Mouse (Mus musculus): ENCODE results near the gene Rpl15.
"Not testable (repeated sequence)": the region's sequence is repeated elsewhere in the genome, so short reads cannot be mapped to it uniquely, and the experiment has no call there.

Rpl15 gene

DNA sequence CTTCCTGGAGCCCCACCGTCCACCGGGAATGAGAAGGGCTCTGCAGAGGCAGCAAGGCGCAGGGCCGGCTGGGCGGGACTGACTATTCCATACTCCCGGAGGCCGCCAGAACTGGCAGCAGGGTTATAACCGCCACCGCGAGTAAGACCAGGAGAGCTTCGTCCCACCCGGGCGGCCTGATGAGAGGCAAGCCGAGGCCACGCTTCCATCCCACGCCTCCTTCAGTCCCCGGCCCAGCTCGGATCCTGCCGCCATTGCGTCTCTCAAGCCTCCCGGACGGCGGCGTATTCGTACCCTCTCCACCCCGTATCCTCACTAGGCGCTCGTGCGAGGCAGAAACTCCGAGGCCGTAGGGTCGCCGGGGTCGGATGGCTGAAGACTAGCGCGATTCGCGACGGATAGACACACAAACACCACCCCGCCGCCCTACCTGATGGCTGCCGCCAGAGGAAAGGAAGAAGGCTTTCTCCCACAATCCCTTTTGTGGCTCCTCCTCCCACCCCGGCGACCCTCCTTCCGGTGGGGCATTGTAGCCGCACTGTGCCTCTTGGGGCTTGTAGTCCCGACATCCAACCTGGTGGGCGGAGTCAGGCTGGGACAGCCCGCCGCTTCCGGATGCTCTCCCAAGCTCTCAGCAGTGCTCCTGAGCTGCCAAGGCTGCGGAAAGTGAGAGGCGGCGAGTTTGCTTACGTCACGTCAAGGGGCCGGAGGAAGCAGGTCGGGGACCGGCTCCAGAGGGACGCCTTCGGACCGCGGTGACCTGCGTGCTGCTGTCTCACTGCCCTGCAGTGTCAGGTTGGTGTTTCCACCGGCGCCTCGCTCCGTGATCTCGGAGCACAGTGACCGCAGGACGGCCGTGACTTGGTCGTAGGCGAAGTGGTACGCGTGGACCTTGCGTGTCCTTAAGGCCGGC is at the start of gene Rpl15, which contains the start of gene Nkiras1:
Gene Rpl15, minus strand, starts transcription at position 863 of the 913 bp plus-strand sequence.
Gene Nkiras1, plus strand, starts transcription at position 608 of the 913 bp plus-strand sequence.
- DNase-seq (ENCODE audit: low spot score in 2 of 2) = peak; percentile 96

DNA sequence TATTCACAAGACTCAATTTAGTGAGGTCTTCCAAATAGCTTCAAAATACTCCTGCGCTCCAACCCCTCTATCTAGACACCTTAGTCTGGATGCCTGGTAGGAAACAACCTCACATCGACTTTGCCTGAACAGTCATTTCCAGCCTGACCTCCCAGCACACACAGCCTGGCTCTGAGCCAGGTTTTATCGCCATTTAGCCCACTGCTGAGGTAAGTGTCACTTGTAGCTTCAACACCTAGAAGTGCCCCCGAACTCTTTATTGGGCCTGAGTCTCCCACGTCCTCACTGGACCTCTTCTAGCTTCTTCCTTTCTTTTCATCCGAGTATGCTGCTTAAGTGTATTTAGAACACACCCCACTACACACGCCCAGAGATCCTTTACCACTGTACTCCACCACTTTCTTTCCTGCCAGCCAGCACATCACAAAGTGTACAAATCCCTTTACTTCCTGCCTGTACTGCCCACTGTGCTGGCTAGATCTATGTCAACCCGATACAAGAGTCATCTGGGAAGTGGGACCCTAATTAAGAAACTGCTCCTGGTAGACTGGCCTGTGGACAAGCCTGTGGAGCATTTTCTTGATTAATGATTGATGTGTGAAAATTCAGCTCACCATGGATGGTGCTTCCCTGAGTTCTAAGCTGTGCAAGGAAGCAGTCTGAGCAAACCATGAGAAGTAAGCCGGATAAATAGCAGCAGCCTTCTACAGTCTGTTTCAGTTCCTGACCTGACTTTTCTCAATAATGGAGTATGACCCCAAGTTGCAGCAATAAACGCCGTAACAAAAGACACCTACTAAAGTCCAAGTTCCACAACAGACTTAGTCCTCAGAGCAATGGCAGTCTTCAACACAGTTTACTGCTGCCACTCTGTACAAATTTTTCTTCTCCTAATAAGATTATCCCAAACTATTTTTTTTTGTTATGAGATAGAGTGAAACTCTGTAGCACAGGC is 46.5 kb upstream of the Rpl15 start:
- DNase-seq (ENCODE audit: low spot score in 2 of 2) = no peak

DNA sequence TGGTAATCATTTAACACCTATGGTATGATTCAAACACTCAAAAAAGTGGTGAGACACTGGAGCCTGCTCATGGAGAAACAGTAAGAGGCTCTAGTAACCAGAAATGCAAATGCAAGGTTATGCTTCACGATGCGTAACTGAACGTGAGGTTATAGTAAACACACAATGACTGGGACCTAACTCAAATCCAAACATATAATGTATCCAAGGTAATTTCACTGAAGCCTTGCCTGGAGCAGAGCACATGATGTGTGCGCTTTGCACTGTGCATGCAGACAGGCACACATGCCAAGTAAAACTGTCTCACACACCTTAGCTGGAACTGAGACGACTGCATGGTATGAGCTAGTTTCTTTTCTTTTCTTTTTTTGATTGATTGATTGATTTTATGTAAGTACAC is 33.0 kb upstream of the Rpl15 start:
- DNase-seq (ENCODE audit: low spot score in 2 of 2) = no peak

DNA sequence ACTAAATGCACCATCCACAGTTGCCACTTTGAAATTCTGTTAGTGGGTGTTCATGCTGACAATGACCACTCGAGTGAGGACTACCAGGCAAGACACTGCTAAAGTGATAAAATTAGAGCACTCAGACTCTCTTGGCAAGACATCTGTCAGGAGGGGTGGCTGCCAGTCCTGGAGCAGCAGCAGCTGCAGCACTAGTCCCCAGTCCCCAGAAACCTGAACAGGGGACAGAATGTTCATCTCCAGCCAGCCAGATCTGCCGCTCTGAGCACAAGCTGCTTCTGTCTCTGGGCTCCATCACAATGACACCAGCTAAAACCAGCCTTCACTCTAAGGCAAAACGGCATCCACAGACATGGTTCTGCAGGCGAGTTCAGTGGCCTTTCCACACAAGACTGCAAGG is 32.1 kb upstream of the Rpl15 start:
- no peak for DNase-seq (ENCODE audit: low spot score in 2 of 2)

DNA sequence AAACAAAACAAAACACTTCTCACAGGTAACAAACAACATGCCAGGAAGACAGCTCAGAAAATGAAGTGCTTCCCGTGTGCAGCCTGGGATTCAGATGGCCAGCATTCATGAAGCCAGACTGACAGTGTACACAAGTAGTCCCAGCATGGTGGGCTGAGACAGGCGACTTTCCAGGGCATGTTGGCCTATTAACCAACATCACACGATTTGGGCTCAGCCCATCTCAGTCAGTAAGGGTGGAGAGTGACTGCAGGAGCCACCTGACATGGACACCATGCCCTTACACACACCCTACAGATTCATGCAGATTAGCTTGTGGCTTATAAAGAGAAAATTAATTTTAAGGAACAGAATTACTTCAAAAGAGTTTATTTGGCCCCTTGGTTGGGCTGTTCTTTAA is 31.6 kb upstream of the Rpl15 start:
- no peak for DNase-seq (ENCODE audit: low spot score in 2 of 2)

DNA sequence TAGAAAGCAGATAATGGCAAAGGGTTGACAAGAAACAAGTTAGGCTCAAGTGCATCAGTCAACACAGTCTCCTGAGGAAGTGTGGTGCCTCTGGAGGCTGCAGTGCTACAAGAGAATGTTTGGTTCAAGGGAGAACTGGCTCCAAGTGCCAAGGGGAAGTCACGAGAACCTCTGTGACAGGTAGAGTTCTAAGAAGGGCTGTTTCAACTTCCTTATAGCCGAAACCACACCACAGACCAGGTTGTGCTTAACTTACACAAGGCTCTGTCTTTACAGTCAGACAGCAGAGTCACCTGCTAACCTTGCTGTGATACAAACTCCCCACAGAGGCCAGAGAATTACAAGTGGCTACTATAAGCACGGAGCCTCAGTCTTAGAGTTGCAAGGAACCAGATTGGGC is 30.4 kb upstream of the Rpl15 start:
- no peak for DNase-seq (ENCODE audit: low spot score in 2 of 2)

DNA sequence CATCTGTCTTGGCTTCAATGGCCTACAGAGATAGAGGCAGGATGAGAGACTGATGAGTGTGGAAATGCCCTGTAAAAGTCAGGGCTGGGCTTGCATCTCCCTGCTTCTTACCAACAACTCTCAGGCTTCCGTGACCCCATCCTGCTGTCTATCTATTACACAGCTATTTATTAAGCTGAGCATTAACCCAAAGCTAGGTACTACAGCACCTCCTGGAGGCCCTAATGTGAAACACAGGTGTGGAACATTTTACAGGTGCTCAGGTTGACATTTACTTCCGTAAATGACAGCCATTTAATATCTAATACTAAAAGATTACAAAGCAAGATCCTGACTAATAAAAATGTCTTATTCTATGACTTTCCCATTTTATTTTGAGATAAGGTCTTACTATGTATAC is 29.5 kb upstream of the Rpl15 start:
- DNase-seq (ENCODE audit: low spot score in 2 of 2) = no peak

DNA sequence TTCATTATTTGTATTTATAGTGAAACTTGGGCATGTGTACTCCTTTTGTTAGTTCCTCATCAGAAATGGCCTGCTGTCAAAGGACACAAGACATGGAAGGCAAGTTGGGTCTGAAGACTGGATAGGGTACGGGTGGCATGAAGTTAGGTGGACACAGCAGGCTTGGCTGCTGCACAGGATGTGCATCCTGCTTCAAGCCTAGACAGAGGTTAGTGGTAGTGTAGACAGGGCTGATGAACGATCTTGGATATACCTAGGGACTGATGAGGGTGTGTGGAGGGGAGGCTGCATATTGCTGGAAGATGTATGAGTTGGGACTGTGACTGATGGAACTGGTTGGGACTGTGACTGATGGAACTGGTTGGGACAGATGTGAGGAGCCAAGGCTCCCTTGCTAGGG is 27.7 kb upstream of the Rpl15 start:
- no peak for DNase-seq (ENCODE audit: low spot score in 2 of 2)

DNA sequence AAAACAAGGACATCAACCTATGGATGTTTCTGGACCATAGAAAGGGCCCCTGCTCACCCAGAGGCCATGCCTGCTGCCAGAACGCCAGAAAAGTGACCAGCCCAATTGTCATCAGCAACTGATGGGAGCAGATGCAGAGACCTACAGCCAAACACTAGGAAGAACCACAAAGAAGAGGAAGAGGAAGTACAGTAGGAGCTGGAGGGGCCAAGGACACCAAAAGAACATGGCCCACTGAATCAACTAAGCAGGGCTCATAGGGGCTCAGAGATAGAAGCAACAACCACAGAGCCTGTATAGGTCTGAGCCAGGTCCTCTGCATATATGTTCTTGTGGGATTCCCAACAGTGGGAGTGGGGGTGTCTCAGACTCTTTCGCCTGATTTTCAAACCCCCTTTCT is 26.2 kb upstream of the Rpl15 start:
- DNase-seq (ENCODE audit: low spot score in 2 of 2) = no peak

DNA sequence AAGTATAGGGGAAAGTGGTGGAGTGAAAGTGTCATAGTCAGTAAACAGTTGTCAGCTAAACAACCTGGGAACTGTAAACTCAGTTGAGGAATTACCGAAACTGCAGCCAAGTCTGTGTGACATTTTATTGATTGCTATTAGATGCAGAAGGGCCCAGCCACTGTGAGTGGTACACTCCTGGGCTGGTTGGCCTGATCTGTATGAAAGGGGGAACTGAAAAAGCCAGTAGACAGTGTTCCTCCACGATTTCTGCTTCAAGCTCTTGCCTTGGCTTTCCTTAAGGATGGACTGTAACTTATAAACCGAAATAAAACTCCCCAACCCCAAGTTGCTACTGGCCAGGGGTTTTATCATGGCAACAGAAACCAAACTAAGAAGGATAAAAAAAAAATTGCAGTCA is 21.4 kb upstream of the Rpl15 start:
- DNase-seq (ENCODE audit: low spot score in 2 of 2) = no peak

DNA sequence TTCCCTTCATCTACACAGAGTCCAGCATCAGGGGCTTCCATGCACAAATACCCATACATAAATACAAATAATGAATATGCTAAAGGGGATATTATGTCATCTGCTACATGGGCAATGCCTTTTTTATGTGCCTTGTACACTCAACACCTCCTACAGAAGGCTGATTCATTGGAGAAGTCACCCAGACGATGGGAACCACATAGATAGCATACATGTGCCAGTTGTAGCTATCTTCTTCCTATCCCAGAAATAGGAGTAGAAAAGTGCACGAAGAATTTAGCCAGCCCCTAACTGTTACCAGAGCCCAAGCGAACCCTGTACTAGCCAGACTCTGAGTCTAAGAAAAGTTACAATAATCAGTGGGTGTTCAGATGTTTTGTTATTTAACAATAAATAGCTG is 20.9 kb upstream of the Rpl15 start:
- no peak for DNase-seq (ENCODE audit: low spot score in 2 of 2)

DNA sequence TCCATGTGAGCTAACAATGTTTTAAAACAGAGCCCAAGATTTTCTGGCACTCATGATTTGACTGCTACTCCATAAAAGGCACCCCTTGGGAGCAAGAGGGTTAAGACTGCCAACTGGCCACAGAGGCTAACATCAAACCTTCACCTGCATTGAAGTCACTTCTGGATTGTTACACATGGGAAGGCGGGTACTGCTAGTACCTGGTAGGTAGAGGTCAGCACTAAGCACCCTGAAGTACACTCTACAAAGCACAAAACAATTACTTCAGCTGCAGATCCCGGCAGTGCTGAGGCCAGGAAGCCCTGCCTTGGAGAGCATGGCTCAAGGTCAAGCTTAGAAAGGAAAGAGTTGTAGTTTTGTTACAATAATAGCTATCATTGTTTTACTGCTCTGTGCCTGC is 16.2 kb upstream of the Rpl15 start:
- no peak for DNase-seq (ENCODE audit: low spot score in 2 of 2)

DNA sequence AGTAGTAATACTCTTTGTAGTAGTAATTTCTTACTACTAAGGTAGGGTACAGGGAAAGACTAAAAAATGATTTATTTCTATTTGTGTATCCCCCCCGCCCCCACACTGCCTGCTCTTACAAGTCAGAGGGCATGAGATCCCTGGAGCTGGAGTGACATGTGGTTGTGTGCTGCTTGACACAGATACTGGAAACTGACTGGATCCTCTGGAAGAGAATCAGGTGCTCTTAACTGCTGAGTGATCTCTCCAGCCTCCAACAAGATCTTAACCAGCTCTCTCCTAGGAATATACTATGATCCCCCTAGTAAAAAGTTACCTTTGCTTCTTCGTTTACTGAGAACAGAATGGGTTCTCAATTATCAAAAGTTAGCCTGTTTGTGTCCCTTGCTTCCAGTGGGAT is 15.2 kb upstream of the Rpl15 start:
- DNase-seq (ENCODE audit: low spot score in 2 of 2) = no peak

DNA sequence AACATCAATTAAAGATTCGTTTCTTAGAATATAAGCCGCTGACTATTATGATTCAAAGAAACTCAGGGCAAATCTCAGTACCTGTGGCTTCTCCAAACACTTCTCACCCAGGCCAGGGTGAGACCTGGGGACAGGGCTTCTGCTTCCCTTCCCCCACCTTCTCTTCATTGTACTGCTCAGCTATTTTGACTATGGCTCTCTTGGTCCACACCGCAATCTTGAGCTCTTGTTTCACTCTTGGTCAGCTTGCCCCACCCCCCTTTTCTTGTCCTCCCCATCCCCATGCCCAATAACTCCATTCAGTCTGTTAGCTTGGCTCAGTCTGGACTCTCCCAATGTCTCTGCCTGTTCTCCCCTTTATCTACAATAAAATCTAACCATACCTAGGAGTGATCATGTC is 14.3 kb upstream of the Rpl15 start:
- DNase-seq (ENCODE audit: low spot score in 2 of 2) = no peak

DNA sequence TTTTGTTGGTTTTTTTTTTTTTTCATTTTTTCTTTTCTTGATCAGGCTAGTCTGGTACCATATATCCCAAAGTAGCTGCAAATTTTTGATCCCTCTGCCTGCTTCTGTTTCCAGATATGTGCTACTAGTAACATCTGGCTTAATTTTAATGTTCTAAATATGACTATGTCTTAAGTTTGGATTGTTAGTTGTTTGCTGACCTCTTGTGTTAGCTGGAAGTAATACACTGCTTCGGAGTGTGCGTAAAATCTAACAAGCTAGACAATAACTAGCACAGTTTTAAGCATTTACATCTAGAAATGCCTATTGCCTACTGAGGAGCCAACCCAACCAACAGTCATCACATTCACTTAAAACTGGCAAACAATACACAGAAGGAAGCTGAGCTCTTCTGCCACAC is 13.4 kb upstream of the Rpl15 start:
- DNase-seq (ENCODE audit: low spot score in 2 of 2) = no peak

DNA sequence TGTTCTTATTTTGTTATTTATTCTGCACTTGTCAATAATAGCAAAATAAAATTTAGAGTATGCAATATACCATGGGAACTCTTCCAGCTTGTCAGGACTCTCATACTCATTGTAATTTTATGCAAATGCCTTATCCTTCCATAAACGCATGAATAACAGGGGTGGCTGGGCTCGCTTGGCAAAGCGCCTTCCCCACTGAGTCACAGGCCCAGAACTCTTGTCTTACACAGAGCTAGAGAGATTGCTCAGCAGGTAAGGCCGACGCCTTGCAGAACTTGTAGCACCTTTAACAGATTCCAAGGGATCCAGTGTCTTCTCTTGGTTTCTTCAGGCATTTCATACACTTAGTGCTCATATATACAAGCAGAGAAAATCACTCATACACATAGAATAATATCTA is 9.2 kb upstream of the Rpl15 start:
- DNase-seq (ENCODE audit: low spot score in 2 of 2) = no peak

DNA sequence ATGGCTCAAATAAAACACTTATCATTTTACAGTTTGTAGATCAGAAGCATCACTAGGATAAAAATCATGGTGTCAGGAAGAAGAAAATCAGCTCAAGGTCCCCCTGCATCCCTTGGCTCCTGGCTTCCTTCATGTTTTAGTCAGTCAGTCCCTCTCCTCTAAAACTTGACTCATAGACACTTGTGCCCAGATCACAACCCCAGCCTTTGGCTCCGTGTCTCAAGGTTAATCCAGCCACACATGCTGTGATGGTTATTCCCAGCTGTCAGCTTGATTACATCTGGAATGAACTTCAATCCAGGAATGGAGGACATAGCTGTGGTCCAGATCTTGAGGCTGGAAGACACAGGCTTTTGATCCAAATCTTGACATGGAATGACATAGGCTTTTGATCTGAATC is 3.3 kb upstream of the Rpl15 start:
- no peak for DNase-seq (ENCODE audit: low spot score in 2 of 2)

DNA sequence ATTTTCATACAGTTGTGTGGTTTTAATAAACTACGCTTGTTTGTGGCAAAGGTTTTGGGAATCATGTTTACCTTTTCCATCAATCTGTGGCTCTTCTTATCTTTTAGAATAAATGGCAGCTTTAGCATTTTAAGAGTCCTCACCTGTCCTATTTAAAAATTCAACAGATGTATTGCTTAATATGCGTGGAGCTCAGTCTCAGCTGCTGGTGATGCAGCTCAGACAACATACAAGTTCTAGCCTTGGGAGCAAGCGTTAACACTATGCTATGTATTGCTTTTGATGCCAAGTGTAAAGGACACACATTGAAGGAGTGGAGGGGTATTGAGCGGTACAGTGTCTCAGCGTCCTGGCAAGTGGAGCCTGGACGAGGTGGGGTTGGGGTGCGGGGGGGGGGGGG is 475 bp upstream of the Rpl15 start:
- DNase-seq (ENCODE audit: low spot score in 2 of 2) = no peak

DNA sequence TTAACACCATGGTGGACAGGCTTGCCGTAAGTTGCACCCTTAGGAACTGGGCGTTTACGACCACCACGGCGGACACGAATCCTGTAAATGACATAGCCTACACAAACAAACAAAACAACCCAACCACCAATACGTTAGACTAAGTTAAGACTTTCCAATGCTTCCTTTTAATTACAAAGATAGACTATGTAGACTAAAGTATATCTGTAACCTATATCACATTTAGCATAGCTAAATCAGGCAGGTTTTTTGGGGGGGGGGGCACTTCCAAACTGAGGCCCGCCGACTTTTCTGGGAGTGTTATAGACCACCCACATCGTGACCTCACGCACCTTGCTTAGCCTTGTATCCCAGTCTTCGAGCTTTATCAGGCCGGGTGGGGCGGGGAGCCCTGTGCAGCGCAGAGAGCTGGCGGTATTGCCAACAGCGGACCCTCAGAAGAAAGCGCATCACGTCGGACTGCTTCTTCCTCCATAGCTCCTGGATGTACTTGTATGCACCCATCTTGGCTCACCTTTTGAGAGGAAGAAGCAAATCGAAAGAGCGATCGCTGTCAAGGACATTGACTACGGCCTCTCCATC is 1.2 kb downstream of the Rpl15 start:
- DNase-seq (ENCODE audit: low spot score in 2 of 2) = not testable (repeated sequence)

DNA sequence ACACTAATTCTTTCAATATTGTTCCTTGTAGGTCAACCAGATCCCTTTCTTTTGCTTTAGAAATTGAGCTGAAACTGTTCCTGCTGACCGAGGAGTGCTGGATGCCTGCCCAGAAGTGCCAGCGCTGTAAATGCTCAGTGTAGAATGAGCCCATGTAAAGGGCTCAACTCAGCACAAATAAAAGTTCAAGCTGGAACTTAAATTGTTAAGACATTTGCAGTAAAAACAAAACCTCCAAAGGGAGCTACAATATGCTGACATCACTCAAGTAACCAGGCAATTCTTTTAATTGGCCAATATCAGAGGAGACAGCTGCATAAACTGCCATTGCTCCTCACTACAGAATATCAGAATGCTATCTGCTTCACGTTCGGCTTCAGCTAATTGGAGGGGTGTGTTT is 7.8 kb downstream of the Rpl15 start:
- no peak for DNase-seq (ENCODE audit: low spot score in 2 of 2)

DNA sequence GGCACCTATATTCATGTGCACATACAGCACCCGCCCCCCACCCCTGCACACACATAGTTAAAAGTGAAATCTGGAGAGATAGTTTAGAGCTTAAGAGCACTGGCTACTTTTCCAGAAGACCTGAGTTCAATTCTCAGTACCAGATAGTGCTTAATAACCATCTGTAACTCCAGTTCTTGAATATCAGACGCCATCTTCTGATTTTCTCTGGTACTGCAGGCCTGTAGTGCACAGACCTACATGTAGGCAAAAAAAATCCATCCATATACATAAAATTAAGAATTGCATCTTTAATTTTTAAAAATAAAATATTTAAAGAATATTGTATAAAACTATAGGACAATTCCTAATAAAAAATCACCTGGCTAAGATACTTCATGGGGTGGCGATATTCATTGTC is 10.0 kb downstream of the Rpl15 start:
- DNase-seq (ENCODE audit: low spot score in 2 of 2) = no peak

DNA sequence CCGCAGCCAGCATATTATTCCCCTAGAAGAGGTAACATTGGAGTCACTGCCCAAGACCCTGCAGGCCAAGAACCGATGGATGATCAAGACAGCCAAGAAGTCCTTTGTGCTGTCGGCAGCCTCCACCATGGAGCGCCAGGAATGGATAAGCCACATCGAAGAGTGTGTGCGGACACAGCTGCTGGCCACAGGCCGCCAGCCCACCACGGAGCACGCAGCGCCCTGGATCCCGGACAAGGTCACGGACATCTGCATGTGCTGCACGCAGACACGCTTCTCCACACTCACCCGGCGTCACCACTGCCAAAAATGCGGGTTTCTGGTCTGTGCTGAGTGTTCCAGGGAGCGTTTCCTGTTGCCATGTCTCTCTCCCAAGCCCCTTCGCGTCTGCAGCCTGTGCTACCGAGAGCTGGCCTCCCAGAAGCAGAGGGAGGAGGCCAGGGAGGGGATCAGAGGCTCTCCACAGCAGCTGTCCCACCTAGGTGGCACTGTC is 28.5 kb downstream of the Rpl15 start:
- no peak for DNase-seq (ENCODE audit: low spot score in 2 of 2)

Measured in spleen, postnatal 4 days (tissue).